Mouse (Mus musculus) heart, embryonic 11.5 days (tissue): ENCODE measurements around the gene Rec114. TPM values are rescaled to one million over a fixed set of nuclear protein-coding genes. Genes with fewer than 3 reads are reported as not detected.

ENCODE experiments used
- ATAC-seq: fragments of 200-750 bp; cut with Nextera tagmentation; replicated peaks from 2 replicates; pipeline ENCODE4 v1.8.0; 2017; ENCODE audit warnings: moderate library complexity; ENCODE audit not compliant: insufficient number of reproducible peaks, low FRiP score, low TSS enrichment
- H3K27ac ChIP-seq: fragments of 300-500 bp; sonication (generic); 2 replicates; pipeline ENCODE4 v1.5.1; 2014; ENCODE audit warnings: mild to moderate bottlenecking, low read depth, low read length
- H3K27me3 ChIP-seq: fragments of 300-500 bp; sonication (generic); 2 replicates; pipeline ENCODE4 v1.6.1; 2014; ENCODE audit warnings: mild to moderate bottlenecking, low read length, mixed read lengths; ENCODE audit not compliant: control insufficient read depth, insufficient read depth
- H3K36me3 ChIP-seq: fragments of 300-500 bp; sonication (generic); 2 replicates; pipeline ENCODE4 v1.6.1; 2014; ENCODE audit warnings: mild to moderate bottlenecking, low read length, moderate library complexity, mixed read lengths; ENCODE audit not compliant: control insufficient read depth, insufficient read depth
- H3K4me1 ChIP-seq: fragments of 300-500 bp; sonication (generic); 2 replicates; pipeline ENCODE4 v1.6.1; 2014; ENCODE audit warnings: low read length; ENCODE audit not compliant: control insufficient read depth, insufficient read depth
- H3K4me2 ChIP-seq: fragments of 300-500 bp; sonication (generic); 2 replicates; pipeline ENCODE4 v1.6.1; 2014; ENCODE audit warnings: mild to moderate bottlenecking, moderate library complexity
- H3K4me3 ChIP-seq: fragments of 300-500 bp; sonication (generic); 2 replicates; pipeline ENCODE4 v1.5.1; 2014; ENCODE audit warnings: low read depth, low read length
- H3K9ac ChIP-seq: fragments of 300-500 bp; sonication (generic); 2 replicates; pipeline ENCODE4 v1.6.1; 2014; ENCODE audit warnings: mild to moderate bottlenecking, low read depth, low read length, moderate library complexity
- H3K9me3 ChIP-seq: fragments of 300-500 bp; sonication (generic); replicated peaks from 2 replicates; pipeline ENCODE4 v1.6.1; 2016; ENCODE audit warnings: low read length; ENCODE audit not compliant: control insufficient read depth
- WGBS: fragments of 180-500 bp; shearing (Covaris S2); extraction: QIAGEN DNeasy Blood & Tissue Kit; methylation state at CpG from one replicate; pipeline ENCODE4 v1.1.7; 2014; ENCODE audit not compliant: insufficient replicate concordance; 5-methylcytosine and 5-hydroxymethylcytosine counted together
- polyA plus RNA-seq: library from polyadenylated mRNA; unstranded; fragments of >200 nt; fragmentation: Nextera tagmentation; extraction: Ambion mirVana; gene quantifications from 2 replicates; pipeline ENCODE4 v1.2.1, GENCODE M21; 2014

Gene Rec114
- polyA plus RNA-seq, 1 experiment from 2014 or later, result 15.5 TPM

DNA sequence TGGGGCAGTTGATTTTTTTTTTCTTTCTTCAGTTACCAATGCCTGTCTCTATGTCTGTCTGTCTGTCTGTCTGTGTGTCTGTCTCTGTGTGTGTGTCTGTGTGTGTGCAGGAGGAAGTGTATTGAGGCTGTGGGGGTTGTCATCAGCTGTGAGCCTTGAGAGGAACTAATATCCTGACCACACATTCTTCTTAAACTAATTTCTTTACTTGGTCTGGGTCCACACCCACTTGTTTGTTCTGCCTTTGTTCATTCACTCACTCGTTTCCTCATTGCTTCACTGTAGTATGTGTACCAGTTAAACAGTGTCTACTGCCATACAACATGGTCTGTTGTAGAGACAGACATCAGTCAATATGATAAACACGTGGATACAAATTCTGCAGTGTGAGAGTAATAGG is 116.6 kb downstream of the Rec114 start:
- H3K27ac ChIP-seq, result no peak overlapping the region
- no peaks in the 10 kb centered on the region for H3K9me3 ChIP-seq
- H3K4me1 ChIP-seq, result no peaks in the 10 kb centered on the region; the same call in 1 of the 2 replicates
- no peak overlapping the region for H3K4me3 ChIP-seq
- H3K4me2 ChIP-seq, result no peak overlapping the region
- H3K27me3 ChIP-seq, result no peaks in the 10 kb centered on the region
- H3K36me3 ChIP-seq, result no peaks in the 10 kb centered on the region; the same call in 1 of the 2 replicates
- H3K9ac ChIP-seq, result no peak overlapping the region
- no peak for ATAC-seq
- 81% methylated on average over 2 of the region's 2 CpGs for WGBS

DNA sequence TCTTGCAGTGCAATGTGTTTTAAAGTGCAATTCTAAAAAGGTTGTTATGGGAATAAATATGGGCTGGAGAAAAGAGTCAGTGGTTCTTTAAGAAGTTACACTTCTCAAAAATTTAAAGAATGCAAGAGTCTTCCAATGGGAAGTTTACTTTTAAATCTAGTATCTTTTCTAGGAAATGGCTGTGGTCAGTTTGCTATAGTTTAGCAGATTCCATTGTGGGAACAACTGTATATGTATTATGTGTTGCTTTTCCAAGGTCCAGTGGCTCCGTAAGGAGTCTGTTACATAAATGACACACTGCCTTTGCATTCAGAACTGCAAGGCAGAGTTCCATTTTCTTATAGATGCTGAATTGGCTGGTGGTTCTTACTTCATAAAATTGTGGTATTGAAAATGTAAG is 120.8 kb downstream of the Rec114 start:
- Histone ChIP-seq H3K9ac (no peak overlapping the region), H3K9me3 (no peaks in the 10 kb centered on the region), H3K4me1 (peaks cover 12% of the 10 kb centered on the region), H3K27me3 (no peaks in the 10 kb centered on the region), H3K4me2 (no peak overlapping the region), H3K27ac (no peak overlapping the region), H3K4me3 (no peak overlapping the region), H3K36me3 (no peaks in the 10 kb centered on the region)
- no peak for ATAC-seq
- 89% methylated on average over 1 of the region's 1 CpGs for WGBS

DNA sequence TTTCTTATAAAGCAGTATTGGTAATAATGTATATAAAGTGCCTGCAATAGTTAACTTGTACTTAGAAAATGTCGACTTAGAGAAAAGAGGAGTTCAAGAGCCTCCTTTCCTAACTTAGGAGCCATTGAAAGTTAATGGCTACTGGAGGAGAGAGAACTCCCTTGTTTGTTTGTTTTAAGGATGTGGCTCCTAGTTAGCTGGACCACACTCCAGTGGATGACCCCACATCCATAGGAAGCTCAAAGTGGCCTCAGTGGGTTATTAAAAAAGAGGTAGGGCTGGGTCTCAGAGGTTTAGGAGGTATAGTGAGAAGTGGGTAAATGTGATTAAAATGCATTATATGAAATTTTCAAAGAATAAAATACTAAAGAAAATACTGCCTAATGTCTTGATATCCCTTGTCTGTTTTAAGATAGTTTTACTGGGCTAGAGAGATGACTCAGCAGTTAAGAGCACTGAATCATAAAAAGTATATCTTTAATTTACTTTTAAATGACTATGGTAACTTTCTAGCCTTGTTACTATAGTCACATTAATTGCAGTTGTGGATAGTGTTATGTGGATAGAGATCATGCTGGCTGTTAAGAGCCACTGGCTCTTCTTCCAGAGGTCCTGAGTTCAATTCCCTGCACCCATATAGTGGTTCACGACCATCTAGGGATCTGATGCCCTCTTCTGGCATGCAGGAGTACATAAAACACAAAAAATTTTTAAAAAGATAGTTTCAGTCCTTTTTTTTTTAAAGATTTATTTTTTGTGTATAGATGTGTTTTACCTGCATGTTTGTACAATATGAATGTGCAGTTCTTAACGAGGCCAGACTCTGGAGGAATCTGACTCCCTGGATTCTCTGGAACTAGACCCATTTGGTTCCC is 128.5 kb downstream of the Rec114 start:
- WGBS, result 83% methylated on average over 3 of the region's 3 CpGs
- H3K9me3 ChIP-seq, result no peaks in the 10 kb centered on the region
- ATAC-seq, result no peak

DNA sequence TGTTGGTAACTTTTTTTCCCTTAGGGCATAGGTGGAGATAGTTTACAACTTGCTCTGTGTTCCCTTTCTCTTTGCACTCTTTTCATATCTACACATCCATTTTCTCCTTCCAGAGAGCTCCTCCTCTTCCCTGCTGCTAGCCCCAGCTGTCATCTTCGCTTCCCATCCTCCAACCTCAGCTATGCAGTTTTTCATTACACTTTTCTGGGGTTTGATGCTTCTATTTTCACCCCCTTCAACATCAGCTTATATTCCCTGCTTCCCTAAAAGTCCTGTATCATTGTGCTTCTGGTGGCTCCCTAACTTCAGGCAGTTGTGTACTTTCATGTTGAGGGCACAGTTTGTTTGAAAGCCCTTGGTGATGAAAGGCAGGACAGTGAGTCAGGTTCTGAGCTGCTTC is 130.0 kb downstream of the Rec114 start:
- Histone ChIP-seq H3K4me3 (no peak overlapping the region), H3K4me1 (peaks cover 15% of the 10 kb centered on the region), H3K9ac (no peak overlapping the region), H3K4me2 (no peak overlapping the region), H3K9me3 (no peaks in the 10 kb centered on the region), H3K36me3 (no peaks in the 10 kb centered on the region), H3K27ac (peak overlapping the region; percentile 10; the same call in 1 of the 2 replicates), H3K27me3 (no peaks in the 10 kb centered on the region)
- ATAC-seq, result no peak
- 87% methylated on average over 1 of the region's 1 CpGs for WGBS

More for the DNA sequence above, 128.5 kb downstream of the Rec114 start:
- H3K9ac ChIP-seq, result no peak overlapping the region
- H3K27me3 ChIP-seq, result no peaks in the 10 kb centered on the region
- H3K4me2 ChIP-seq, result no peak overlapping the region
- no peak overlapping the region for H3K27ac ChIP-seq
- no peak overlapping the region for H3K4me3 ChIP-seq
- peaks cover 24% of the 10 kb centered on the region for H3K4me1 ChIP-seq
- no peaks in the 10 kb centered on the region for H3K36me3 ChIP-seq

Other genes starting within 250 kb of the Rec114 start
- 29.1 and 31.2 TPM in 2 replicates for gene Cd276, start 188.5 kb downstream of the Rec114 start, polyA plus RNA-seq
- gene Nptn, start 161.7 kb downstream of the Rec114 start, polyA plus RNA-seq, result 127 and 134 TPM in 2 replicates
- 3.0 and 3.2 TPM in 2 replicates for gene Hcn4, start 79.4 kb upstream of the Rec114 start, polyA plus RNA-seq